Mouse (Mus musculus) MEL (cell line): ENCODE data around the gene Kpna3. TPM values are rescaled to one million over a fixed set of nuclear protein-coding genes. Genes with fewer than 3 reads are reported as not detected.

Source experiments
- DNase-seq: peaks from one replicate; pipeline ENCODE4 v3.0.0; 2011; ENCODE audit warnings: low read depth, low spot score
- H3K27ac ChIP-seq: 2 replicates; pipeline ENCODE4 v1.5.1; 2012; ENCODE audit warnings: low read depth, mild to moderate bottlenecking, control low read depth, low read length, moderate library complexity; ENCODE audit not compliant: control insufficient read depth
- H3K27me3 ChIP-seq, 2 experiments: fragments of 150-350 bp in 1 of 2; sonication (generic) in 1 of 2; 2 replicates each; pipeline ENCODE4 v1.6.1; 2012; ENCODE audit warnings: low read length in 2 of 2, mild to moderate bottlenecking in 2 of 2, improper control_type of control experiment in 1 of 2, moderate library complexity in 1 of 2; ENCODE audit not compliant: insufficient read depth in 2 of 2, control insufficient read depth in 1 of 2
- H3K36me3 ChIP-seq, 2 experiments: 2 replicates each; pipeline ENCODE4 v1.6.1; 2012 to 2014; ENCODE audit warnings: low read length in 2 of 2, improper control_type of control experiment in 1 of 2, inconsistent platforms in 1 of 2, mild to moderate bottlenecking in 1 of 2; ENCODE audit not compliant: insufficient read depth in 2 of 2, control insufficient read depth in 1 of 2
- H3K4me1 ChIP-seq, 2 experiments: fragments of 150-350 bp in 1 of 2; sonication (generic) in 1 of 2; 2 replicates each; pipeline ENCODE4 v1.6.1; 2012; ENCODE audit warnings: low read length in 2 of 2, improper control_type of control experiment in 1 of 2, mild to moderate bottlenecking in 1 of 2; ENCODE audit not compliant: insufficient read depth in 2 of 2, control insufficient read depth in 1 of 2
- H3K4me3 ChIP-seq, 2 experiments: fragments of 150-350 bp in 1 of 2; sonication (generic) in 1 of 2; 2 replicates each; pipeline ENCODE4 v1.5.1; 2012; ENCODE audit warnings: low read depth in 2 of 2, low read length in 2 of 2, mild to moderate bottlenecking in 2 of 2, moderate library complexity in 2 of 2, control low read depth in 1 of 2, improper control_type of control experiment in 1 of 2; ENCODE audit not compliant: control insufficient read depth in 1 of 2, insufficient read depth in 1 of 2
- H3K79me2 ChIP-seq: 2 replicates; pipeline ENCODE4 v1.6.1; 2012; ENCODE audit warnings: mild to moderate bottlenecking, low read length, moderate library complexity; ENCODE audit not compliant: control insufficient read depth, poor library complexity, insufficient read depth
- H3K9ac ChIP-seq: 2 replicates; pipeline ENCODE4 v1.6.1; 2012; ENCODE audit warnings: low read depth, mild to moderate bottlenecking, control low read depth, low read length, moderate library complexity; ENCODE audit not compliant: control insufficient read depth, poor library complexity, severe bottlenecking
- H3K9me3 ChIP-seq: fragments of 150-350 bp; sonication (generic); replicated peaks from 2 replicates; pipeline ENCODE4 v1.6.1; 2012; ENCODE audit warnings: mild to moderate bottlenecking, low read length, improper control_type of control experiment, moderate library complexity; ENCODE audit not compliant: insufficient read depth
- CHD1 ChIP-seq: IDR thresholded peaks from 2 replicates; pipeline ENCODE4 v1.6.1; 2012; ENCODE audit warnings: low read depth, mild to moderate bottlenecking, inconsistent platforms, low read length, improper control_type of control experiment
- CHD2 ChIP-seq: IDR thresholded peaks from 2 replicates; pipeline ENCODE4 v1.6.1; 2011; ENCODE audit warnings: low read length, improper control_type of control experiment
- CTCF ChIP-seq, 3 experiments: IDR thresholded peaks in 2 of 3; conservative IDR thresholded peaks in 1 of 3; 2 replicates each; pipeline ENCODE4 v1.5.1; 2011 to 2012; ENCODE audit warnings: low read length in 3 of 3, low read depth in 2 of 3, mild to moderate bottlenecking in 2 of 3, improper control_type of control experiment in 1 of 3, inconsistent platforms in 1 of 3, mixed read lengths in 1 of 3, moderate library complexity in 1 of 3; ENCODE audit not compliant: control insufficient read depth in 1 of 3, insufficient read depth in 1 of 3, poor library complexity in 1 of 3, severe bottlenecking in 1 of 3
- EP300 ChIP-seq, 2 experiments: IDR thresholded peaks; 2 replicates each; pipeline ENCODE4 v1.6.1; 2011; ENCODE audit warnings: improper control_type of control experiment in 2 of 2, low read length in 2 of 2, low read depth in 1 of 2, mild to moderate bottlenecking in 1 of 2
- GABPA ChIP-seq: IDR thresholded peaks from 2 replicates; pipeline ENCODE4 v1.6.1; 2012; ENCODE audit warnings: low read depth, mild to moderate bottlenecking, inconsistent platforms, low read length, improper control_type of control experiment, moderate library complexity
- HCFC1 ChIP-seq: IDR thresholded peaks from 2 replicates; pipeline ENCODE4 v1.6.1; 2012; ENCODE audit warnings: low read depth, mild to moderate bottlenecking, inconsistent platforms, low read length, improper control_type of control experiment, moderate library complexity
- MAZ ChIP-seq: IDR thresholded peaks from 2 replicates; pipeline ENCODE4 v1.6.1; 2012; ENCODE audit warnings: low read depth, mild to moderate bottlenecking, inconsistent platforms, low read length, improper control_type of control experiment
- MEF2A ChIP-seq: IDR thresholded peaks from 2 replicates; pipeline ENCODE4 v1.6.1; 2014; ENCODE audit warnings: low read depth, mild to moderate bottlenecking, inconsistent platforms, low read length, improper control_type of control experiment; ENCODE audit not compliant: poor library complexity, insufficient replicate concordance, severe bottlenecking; ENCODE audit errors: extremely low read depth
- MXI1 ChIP-seq: IDR thresholded peaks from 2 replicates; pipeline ENCODE4 v1.6.1; 2011; ENCODE audit warnings: mild to moderate bottlenecking, low read depth, low read length, improper control_type of control experiment
- MYC ChIP-seq: IDR thresholded peaks from 2 replicates; pipeline ENCODE4 v1.6.1; 2011; ENCODE audit warnings: low read depth, mild to moderate bottlenecking, low read length, improper control_type of control experiment, moderate library complexity
- POLR2A ChIP-seq, 2 experiments: IDR thresholded peaks; 2 replicates each; pipeline ENCODE4 v1.6.1; 2011 to 2012; ENCODE audit warnings: low read length in 2 of 2, mild to moderate bottlenecking in 2 of 2, control low read depth in 1 of 2, improper control_type of control experiment in 1 of 2, low read depth in 1 of 2, moderate library complexity in 1 of 2; ENCODE audit not compliant: control insufficient read depth in 1 of 2, insufficient read depth in 1 of 2, poor library complexity in 1 of 2
- POLR2AphosphoS2 ChIP-seq: IDR thresholded peaks from 2 replicates; pipeline ENCODE4 v1.6.1; 2011; ENCODE audit warnings: low read length, improper control_type of control experiment
- RAD21 ChIP-seq: IDR thresholded peaks from 2 replicates; pipeline ENCODE4 v1.6.1; 2011; ENCODE audit warnings: mild to moderate bottlenecking, low read depth, low read length, improper control_type of control experiment
- SIN3A ChIP-seq: IDR thresholded peaks from 2 replicates; pipeline ENCODE4 v1.6.1; 2012; ENCODE audit warnings: low read length, improper control_type of control experiment, inconsistent platforms
- SMC3 ChIP-seq: IDR thresholded peaks from 2 replicates; pipeline ENCODE4 v1.6.1; 2011; ENCODE audit warnings: low read depth, low read length, improper control_type of control experiment
- TAL1 ChIP-seq: IDR thresholded peaks from 2 replicates; pipeline ENCODE4 v1.6.1; 2012; ENCODE audit warnings: mild to moderate bottlenecking, inconsistent platforms, low read length, moderate library complexity, mixed read lengths
- USF1 ChIP-seq: IDR thresholded peaks from 2 replicates; pipeline ENCODE4 v1.6.1; 2014; ENCODE audit warnings: low read depth, mild to moderate bottlenecking, inconsistent platforms, low read length, improper control_type of control experiment, moderate library complexity
- USF2 ChIP-seq, 2 experiments: IDR thresholded peaks; 2 replicates each; pipeline ENCODE4 v1.6.1; 2011 to 2012; ENCODE audit warnings: improper control_type of control experiment in 2 of 2, low read length in 2 of 2, borderline replicate concordance in 1 of 2, inconsistent platforms in 1 of 2, low read depth in 1 of 2, mild to moderate bottlenecking in 1 of 2; ENCODE audit not compliant: insufficient read depth in 1 of 2
- ZC3H11A ChIP-seq: IDR thresholded peaks from 2 replicates; pipeline ENCODE4 v1.6.1; 2012; ENCODE audit warnings: low read depth, mild to moderate bottlenecking, inconsistent platforms, low read length, improper control_type of control experiment
- ZKSCAN1 ChIP-seq: IDR thresholded peaks from 2 replicates; pipeline ENCODE4 v1.6.1; 2012; ENCODE audit warnings: low read depth, mild to moderate bottlenecking, inconsistent platforms, low read length, improper control_type of control experiment, moderate library complexity
- ZNF384 ChIP-seq: IDR thresholded peaks from 2 replicates; pipeline ENCODE4 v1.6.1; 2012; ENCODE audit warnings: low read depth, mild to moderate bottlenecking, inconsistent platforms, low read length, improper control_type of control experiment
- polyA plus RNA-seq, 2 experiments: library from polyadenylated mRNA; stranded (reverse) in 1 of 2; unstranded in 1 of 2; fragments of >175 nt in 1 of 2; fragments of >200 nt in 1 of 2; gene quantifications; 2 replicates each; pipeline versions ENCODE4 v1.2.1 to v1.2.4; 2012; ENCODE audit warnings: low replicate concordance in 2 of 2, low read depth in 1 of 2; ENCODE audit not compliant: insufficient read length in 2 of 2, insufficient read depth in 1 of 2, missing spikeins in 1 of 2
- total RNA-seq: library from RNA; depleted of rRNA; stranded (reverse); fragments of 300-350 nt; gene quantifications from 2 replicates; pipeline ENCODE4 v1.2.3, GENCODE M21; 2012

Kpna3 gene
- total and polyA plus RNA-seq, 3 experiments: 22.7 to 309 (median 51.3) TPM

GRCm38 (mm10) chr14:61330996-61331561 is 108.6 kb downstream of the Kpna3 start:
- peak; percentile 89 for DNase-seq
- TF ChIP-seq ZC3H11A (peak; percentile 80), POLR2AphosphoS2 (no peak), USF1 (no peak), SIN3A (0 out of 2 replicates have a peak, but pooled peaks have one; percentile 36), ZKSCAN1 (no peak), CTCF (IDR thresholded peaks at IDR 0.05 in 2 of 3, conservative IDR thresholded peaks at IDR 0.05 in 1 of 3; ENCODE audit: control insufficient read depth in 1 of 3, insufficient read depth in 1 of 3, low read depth in 2 of 3, low read length in 3 of 3, poor library complexity in 1 of 3, severe bottlenecking in 1 of 3) (peak; percentile 66 to 83 (median 71)), MXI1 (peak; percentile 22; the same call in 1 of the 2 replicates), SMC3 (peak; percentile 87), USF2 (IDR thresholded peaks at IDR 0.05; ENCODE audit: borderline replicate concordance in 1 of 2, insufficient read depth in 1 of 2, low read depth in 1 of 2, low read length in 2 of 2) (no peak), CHD1 (no peak), CHD2 (no peak), MEF2A (no peak), RAD21 (peak; percentile 79)
- H3K4me1 ChIP-seq: peaks cover 0 to 6% of the 10 kb centered on the region in 2 experiments; a peak in 1 of 4 replicates
- no peak overlapping the region for H3K27ac ChIP-seq
- no peaks in the 10 kb centered on the region for H3K27me3 ChIP-seq
- peaks cover 0 to 3% of the 10 kb centered on the region in 2 experiments; a peak in 1 of 4 replicates for H3K36me3 ChIP-seq
- H3K9me3 ChIP-seq: no peaks in the 10 kb centered on the region
- peak overlapping the region; percentile 60 for H3K9ac ChIP-seq
- H3K79me2 ChIP-seq: no peaks in the 10 kb centered on the region
- peak overlapping the region; percentile 20 to 39; a peak in 2 of 4 replicates for H3K4me3 ChIP-seq

- Histone ChIP-seq H3K36me3 (peaks cover 0 to 5% of the 10 kb centered on the region in 2 experiments; a peak in 1 of 4 replicates), H3K9me3 (no peaks in the 10 kb centered on the region), H3K4me3 (no peak overlapping the region; a peak in 1 of 4 replicates), H3K4me1 (peaks cover 0 to 6% of the 10 kb centered on the region in 2 experiments; a peak in 1 of 4 replicates), H3K27me3 (no peaks in the 10 kb centered on the region), H3K9ac (no peak overlapping the region; the same call in 1 of the 2 replicates), H3K27ac (no peak overlapping the region), H3K79me2 (no peaks in the 10 kb centered on the region)
- TF ChIP-seq GABPA: no peak
- no peak for TF ChIP-seq ZNF384
- TF ChIP-seq EP300 (IDR thresholded peaks at IDR 0.05; ENCODE audit: low read depth in 1 of 2, low read length in 2 of 2): no peak
- no peak for TF ChIP-seq USF1
- TF ChIP-seq HCFC1: no peak
- TF ChIP-seq TAL1: no peak
- no peak for TF ChIP-seq MAZ
- TF ChIP-seq MXI1: no peak
- no peak for TF ChIP-seq CHD2
- no peak for TF ChIP-seq MYC
- no peak for TF ChIP-seq USF2 (IDR thresholded peaks at IDR 0.05; ENCODE audit: borderline replicate concordance in 1 of 2, insufficient read depth in 1 of 2, low read depth in 1 of 2, low read length in 2 of 2)
- TF ChIP-seq POLR2A (IDR thresholded peaks at IDR 0.05; ENCODE audit: control insufficient read depth in 1 of 2, insufficient read depth in 1 of 2, low read depth in 1 of 2, low read length in 2 of 2, poor library complexity in 1 of 2): no peak
- TF ChIP-seq CHD1: no peak
- no peak for DNase-seq
Measured at GRCm38 (mm10) chr14:61330591-61330990, 109.1 kb downstream of the Kpna3 start.
